Mouse (Mus musculus) liver, embryonic 14.5 days (tissue): ENCODE results near the gene Gtdc1. TPM values are rescaled to one million over a fixed set of nuclear protein-coding genes. Genes with fewer than 3 reads are reported as not detected.

Source experiments
- ATAC-seq: fragments of 200-750 bp; cut with Nextera tagmentation; 2 replicates; pipeline ENCODE4 v1.8.0; 2017; ENCODE audit warnings: moderate number of reproducible peaks, mild to moderate bottlenecking, moderate library complexity; ENCODE audit not compliant: insufficient read depth
- DNase-seq, 3 experiments: peaks; one replicate each; pipeline ENCODE4 v3.0.0-alpha.2; 2012 to 2013; ENCODE audit warnings: low read depth in 3 of 3, low spot score in 3 of 3
- H3K27ac ChIP-seq: fragments of 300-500 bp; sonication (generic); 2 replicates; pipeline ENCODE4 v1.5.1; 2014; ENCODE audit warnings: moderate library complexity, mild to moderate bottlenecking, control low read depth, inconsistent platforms
- H3K27me3 ChIP-seq: fragments of 300-500 bp; sonication (generic); 2 replicates; pipeline ENCODE4 v1.6.1; 2014; ENCODE audit warnings: mild to moderate bottlenecking, low read length, moderate library complexity; ENCODE audit not compliant: control insufficient read depth, insufficient read depth
- H3K36me3 ChIP-seq: fragments of 300-500 bp; sonication (generic); replicated peaks from 2 replicates; pipeline ENCODE4 v1.6.1; 2014; ENCODE audit warnings: low read depth; ENCODE audit not compliant: control insufficient read depth, insufficient read depth
- H3K4me1 ChIP-seq, 2 experiments: fragments of 200-500 bp in 1 of 2; fragments of 300-500 bp in 1 of 2; sonication (generic) in 1 of 2; replicated peaks; 2 replicates each; pipeline ENCODE4 v1.6.1; 2012 to 2014; ENCODE audit warnings: antibody characterized with exemption in 1 of 2, inconsistent platforms in 1 of 2, low read length in 1 of 2; ENCODE audit not compliant: control insufficient read depth in 2 of 2, insufficient read depth in 2 of 2
- H3K4me2 ChIP-seq: fragments of 300-500 bp; sonication (generic); 2 replicates; pipeline ENCODE4 v1.6.1; 2014; ENCODE audit warnings: low read depth, mild to moderate bottlenecking, control low read depth, moderate library complexity
- H3K4me3 ChIP-seq, 2 experiments: fragments of 200-500 bp in 1 of 2; fragments of 300-500 bp in 1 of 2; sonication (generic) in 1 of 2; 2 replicates each; pipeline ENCODE4 v1.5.1; 2012 to 2014; ENCODE audit warnings: low read depth in 2 of 2, low read length in 2 of 2, mild to moderate bottlenecking in 2 of 2, control low read depth in 1 of 2, inconsistent platforms in 1 of 2, moderate library complexity in 1 of 2; ENCODE audit not compliant: insufficient read depth in 1 of 2
- H3K9ac ChIP-seq: fragments of 300-500 bp; sonication (generic); replicated peaks from 2 replicates; pipeline ENCODE4 v1.6.1; 2014; ENCODE audit warnings: mild to moderate bottlenecking, control low read depth, moderate library complexity
- H3K9me3 ChIP-seq: fragments of 300-500 bp; sonication (generic); 2 replicates; pipeline ENCODE4 v1.6.1; 2016; ENCODE audit warnings: low read length, mixed read lengths; ENCODE audit not compliant: control insufficient read depth
- CTCF ChIP-seq: IDR thresholded peaks from 2 replicates; pipeline ENCODE4 v1.5.1; 2016; ENCODE audit warnings: antibody characterized with exemption, low read depth, control low read depth
- EP300 ChIP-seq: IDR thresholded peaks from 2 replicates; pipeline ENCODE4 v1.6.1; 2016; ENCODE audit warnings: antibody characterized with exemption, low read depth
- WGBS: fragments of 180-500 bp; shearing (Covaris S2); extraction: QIAGEN DNeasy Blood & Tissue Kit; methylation state at CpG from one replicate; pipeline ENCODE4 v1.1.7; 2014; ENCODE audit not compliant: insufficient replicate concordance; 5-methylcytosine and 5-hydroxymethylcytosine counted together
- polyA plus RNA-seq, 2 experiments: library from polyadenylated mRNA; depleted of rRNA in 1 of 2; stranded (reverse) in 1 of 2; unstranded in 1 of 2; fragments of >200 nt; fragmentation: Nextera tagmentation in 1 of 2; extraction: Ambion mirVana in 1 of 2; gene quantifications; 2 replicates each; pipeline versions ENCODE4 v1.2.1 to v1.2.3; 2012 to 2014

Gene Gtdc1
- polyA plus RNA-seq, 2 experiments = 3.6 to 5.8 TPM

GRCm38 (mm10) chr2:44801361-44801760, 126.1 kb downstream of the Gtdc1 start:
- Histone ChIP-seq H3K4me2 (no peak overlapping the region), H3K4me3 (no peak overlapping the region), H3K36me3 (no peaks in the 10 kb centered on the region), H3K27ac (no peak overlapping the region), H3K9ac (no peak overlapping the region), H3K27me3 (no peaks in the 10 kb centered on the region), H3K4me1 (no peaks in the 10 kb centered on the region), H3K9me3 (no peaks in the 10 kb centered on the region)
- ATAC-seq (no peak), DNase-seq (no peak)
- 33% methylated on average over 2 of the region's 2 CpGs for whole genome bisulfite sequencing
- TF ChIP-seq EP300 (no peak), CTCF (no peak)

GRCm38 (mm10) chr2:44791840-44792239, 135.6 kb downstream of the Gtdc1 start:
- no peak overlapping the region for H3K9ac ChIP-seq
- H3K27me3 ChIP-seq = no peaks in the 10 kb centered on the region
- no peaks in the 10 kb centered on the region for H3K36me3 ChIP-seq
- no peaks in the 10 kb centered on the region for H3K4me1 ChIP-seq
- TF ChIP-seq EP300 (no peak), CTCF (no peak)
- WGBS = 70% methylated on average over 4 of the region's 4 CpGs
- H3K27ac ChIP-seq = no peak overlapping the region
- H3K4me3 ChIP-seq = no peak overlapping the region
- ATAC-seq = no peak
- H3K4me2 ChIP-seq = no peak overlapping the region
- H3K9me3 ChIP-seq = no peaks in the 10 kb centered on the region
- DNase-seq = no peak

- no peaks in the 10 kb centered on the region for H3K4me1 ChIP-seq
- 65% methylated on average over 5 of the region's 5 CpGs for WGBS
- no peaks in the 10 kb centered on the region for H3K9me3 ChIP-seq
- H3K9ac ChIP-seq = no peak overlapping the region
- H3K27me3 ChIP-seq = no peaks in the 10 kb centered on the region
- no peaks in the 10 kb centered on the region for H3K36me3 ChIP-seq
- TF ChIP-seq EP300 (no peak), CTCF (no peak)
- DNase-seq = no peak
- no peak overlapping the region for H3K27ac ChIP-seq
- ATAC-seq = no peak
- no peak overlapping the region for H3K4me3 ChIP-seq
- H3K4me2 ChIP-seq = no peak overlapping the region
These were observed 136.3 kb downstream of the Gtdc1 start for GRCm38 (mm10) chr2:44791134-44791533.

GRCm38 (mm10) chr2:44782746-44783145, 144.7 kb downstream of the Gtdc1 start:
- Histone ChIP-seq H3K9ac (no peak overlapping the region), H3K4me3 (no peak overlapping the region), H3K27me3 (no peaks in the 10 kb centered on the region), H3K9me3 (no peaks in the 10 kb centered on the region), H3K4me1 (no peaks in the 10 kb centered on the region), H3K36me3 (no peaks in the 10 kb centered on the region), H3K27ac (no peak overlapping the region), H3K4me2 (no peak overlapping the region)
- TF ChIP-seq CTCF (no peak), EP300 (no peak)
- no peak for ATAC-seq
- 78% methylated on average over 4 of the region's 4 CpGs for WGBS
- DNase-seq = no peak

- TF ChIP-seq CTCF = no peak
- TF ChIP-seq EP300 = no peak
- no peak overlapping the region for H3K4me3 ChIP-seq
- H3K9ac ChIP-seq = no peak overlapping the region
- H3K36me3 ChIP-seq = no peaks in the 10 kb centered on the region
- H3K4me2 ChIP-seq = no peak overlapping the region
- DNase-seq = no peak
- no peaks in the 10 kb centered on the region for H3K27me3 ChIP-seq
- no peak for ATAC-seq
- H3K27ac ChIP-seq = no peak overlapping the region
- WGBS = 79% methylated on average over 2 of the region's 2 CpGs
- H3K9me3 ChIP-seq = no peaks in the 10 kb centered on the region
- no peaks in the 10 kb centered on the region for H3K4me1 ChIP-seq
These were observed 146.5 kb downstream of the Gtdc1 start for GRCm38 (mm10) chr2:44780961-44781360.
